Mouse (Mus musculus): ENCODE measurements at regions not wholly inside any gene's neighbourhood (a gene's known extent, or its start where the extent isn't known, plus 50 kb on each side); places are given as distances from the start of the nearest gene placed in this dataset.

DNA sequence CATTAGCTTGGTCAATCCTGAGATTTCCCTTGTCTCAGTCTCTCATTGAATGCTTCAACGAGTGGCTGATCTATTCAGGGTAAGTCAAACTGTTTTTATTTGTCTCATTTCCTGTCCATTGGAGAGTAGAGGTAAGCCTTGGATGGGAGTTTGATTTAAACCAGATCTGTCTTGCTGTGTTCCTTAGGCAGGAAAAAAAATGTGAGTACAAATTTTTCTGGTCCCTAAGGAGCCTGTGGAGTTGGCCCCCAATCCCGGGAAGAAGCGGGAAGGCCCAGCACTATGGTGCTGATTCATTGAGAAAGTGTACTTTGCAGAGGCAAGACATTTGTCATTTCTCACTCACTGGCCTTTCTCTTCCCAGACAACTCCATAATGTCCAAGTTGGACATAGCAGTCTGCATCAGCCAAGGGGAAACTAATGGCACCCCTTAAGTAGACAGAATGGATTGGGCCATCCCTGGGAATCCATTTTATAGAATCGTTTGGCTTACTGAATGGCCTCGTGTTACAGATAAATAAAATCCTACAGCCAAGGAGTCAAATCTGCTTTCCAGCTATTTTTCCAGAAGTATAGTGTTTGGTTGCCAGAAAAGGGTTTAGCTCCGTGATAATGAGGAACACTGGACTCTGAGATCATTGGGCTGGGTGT, 271.3 kb upstream of the Sel1l start:
- no peak for TF ChIP-seq CTCF (conservative IDR thresholded peaks at IDR 0.05; ENCODE audit: low read length)
- no peak for TF ChIP-seq NANOG (IDR thresholded peaks at IDR 0.05; ENCODE audit: borderline replicate concordance, low read length)
